Mouse (Mus musculus) embryo, embryonic 10.5 days (tissue): ENCODE measurements around the gene Rgma.
A peak's percentile ranks its signal among the peaks of the same experiment; 100 is the strongest.

Experiments used
- DNase-seq: peaks from one replicate; pipeline ENCODE4 v3.0.0-alpha.2; 2015; ENCODE audit warnings: low spot score

Rgma gene

GRCm38 (mm10) chr7:73375257-73376100, at the start of gene Rgma:
Gene Rgma, plus strand, starts transcription at chr7:73375509.
- peak; percentile 81 for DNase-seq

DNA sequence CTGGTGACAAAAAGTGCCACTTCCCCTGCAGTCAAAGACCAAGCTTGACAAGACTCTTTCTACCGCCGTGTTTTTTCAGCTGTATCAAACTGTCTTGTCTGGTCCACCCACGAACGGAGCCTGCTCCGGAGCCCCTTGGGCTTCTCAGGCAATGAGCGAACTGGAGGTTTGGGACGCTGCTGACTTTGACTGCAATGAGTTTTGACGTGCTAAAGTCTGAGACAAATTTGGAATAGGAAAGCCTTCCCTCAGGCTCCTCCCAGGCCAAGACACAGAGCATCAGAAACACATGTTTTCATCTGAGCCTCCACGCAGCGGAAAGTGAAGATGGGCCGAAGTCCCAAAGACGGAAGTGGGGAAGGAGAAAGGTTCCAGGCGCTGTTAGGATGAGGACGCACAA, 49.1 kb upstream of the Rgma start:
- DNase-seq, result no peak

GRCm38 (mm10) chr7:73326680-73327079, 48.6 kb upstream of the Rgma start:
- no peak for DNase-seq

GRCm38 (mm10) chr7:73327193-73327592, 48.1 kb upstream of the Rgma start:
- DNase-seq, result no peak

DNA sequence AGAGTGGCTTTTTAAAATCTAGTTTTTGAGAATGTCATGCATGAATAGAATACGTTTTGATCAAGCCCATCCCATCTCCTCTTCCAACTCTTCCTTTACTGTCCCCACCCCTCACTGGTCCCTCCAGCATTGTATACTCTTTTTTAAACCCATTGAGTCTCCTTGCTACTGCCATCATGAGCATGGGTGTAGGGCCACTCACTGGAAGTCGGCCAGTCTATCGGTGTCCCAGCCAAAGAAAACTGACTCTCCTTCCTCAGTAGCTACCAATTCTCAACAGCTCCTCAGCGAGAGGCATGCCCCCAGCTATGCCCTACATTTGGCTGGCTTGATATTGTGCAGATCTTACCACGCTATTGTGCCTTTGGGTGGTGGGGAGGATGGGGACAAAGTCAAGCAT, 47.7 kb upstream of the Rgma start:
- DNase-seq, result no peak

DNA sequence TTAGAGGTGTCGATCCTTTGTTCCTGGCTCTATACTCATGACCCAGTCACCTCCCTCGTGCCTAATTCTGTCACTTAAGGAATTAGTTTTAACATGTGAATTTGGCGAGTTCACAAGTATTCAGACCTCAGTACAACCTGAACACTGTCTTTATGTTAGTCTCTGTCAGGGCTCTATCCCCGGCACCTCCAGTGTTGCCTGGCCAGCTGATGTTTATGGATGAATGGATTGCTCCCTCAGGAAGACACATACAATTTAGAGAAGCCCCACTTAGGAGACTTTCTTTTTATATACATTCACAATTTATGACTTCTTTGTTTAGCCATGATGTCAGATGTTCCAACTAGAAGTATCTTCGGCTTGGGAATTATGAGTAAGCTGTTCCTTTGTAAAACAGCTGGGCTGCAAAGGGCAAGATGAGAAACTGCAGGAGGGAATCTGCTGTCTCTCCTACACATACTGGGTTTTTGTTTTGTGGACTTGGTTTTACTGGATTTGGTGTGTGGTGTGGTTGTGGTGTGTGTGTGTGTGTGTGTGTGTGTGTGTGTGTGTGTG, 46.6 kb upstream of the Rgma start:
- DNase-seq, result no peak

- DNase-seq, result no peak
Observed at GRCm38 (mm10) chr7:73330754-73331153, 44.6 kb upstream of the Rgma start.

DNA sequence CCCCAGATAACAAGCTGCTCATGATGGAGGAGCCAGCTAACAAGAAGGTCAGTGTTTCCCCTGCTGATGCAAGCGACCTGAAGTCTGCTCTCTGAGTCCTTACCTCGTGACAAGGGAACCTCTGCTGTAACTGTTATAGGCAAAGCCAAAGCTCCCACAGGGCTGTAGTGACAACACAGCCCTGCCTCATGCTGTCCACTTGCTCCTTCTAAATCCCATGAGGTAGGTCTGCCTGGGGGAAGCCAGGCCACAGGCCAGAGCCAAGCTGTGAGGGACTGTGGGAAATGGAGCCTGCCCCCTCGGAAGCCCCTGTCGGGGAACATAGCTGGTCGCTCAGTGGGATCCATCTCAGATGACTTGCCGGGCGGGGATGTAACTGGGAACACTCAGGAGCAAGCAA, 43.7 kb upstream of the Rgma start:
- DNase-seq, result no peak

- DNase-seq, result no peak
Observed at GRCm38 (mm10) chr7:73333398-73333988, 41.8 kb upstream of the Rgma start.

DNA sequence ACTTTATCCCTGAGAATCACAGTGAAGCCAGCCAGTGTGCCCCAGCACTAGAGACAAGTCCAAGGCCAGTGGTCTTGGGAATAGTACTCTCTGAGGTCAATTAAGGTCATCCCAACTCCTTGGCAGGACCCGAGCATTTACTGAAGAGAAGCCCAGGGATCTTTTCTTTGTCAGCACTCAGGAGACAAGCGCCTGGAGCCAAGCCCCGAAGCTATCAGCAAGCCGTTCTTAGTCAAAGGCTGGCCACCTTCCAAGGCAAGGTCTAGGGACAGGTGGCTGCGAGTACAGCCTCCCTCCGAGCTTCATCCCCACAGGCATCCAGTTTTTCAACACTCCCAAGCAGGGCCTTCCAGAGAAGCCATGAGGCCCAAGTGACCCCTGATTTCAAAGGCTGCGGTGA, 40.4 kb upstream of the Rgma start:
- no peak for DNase-seq

DNA sequence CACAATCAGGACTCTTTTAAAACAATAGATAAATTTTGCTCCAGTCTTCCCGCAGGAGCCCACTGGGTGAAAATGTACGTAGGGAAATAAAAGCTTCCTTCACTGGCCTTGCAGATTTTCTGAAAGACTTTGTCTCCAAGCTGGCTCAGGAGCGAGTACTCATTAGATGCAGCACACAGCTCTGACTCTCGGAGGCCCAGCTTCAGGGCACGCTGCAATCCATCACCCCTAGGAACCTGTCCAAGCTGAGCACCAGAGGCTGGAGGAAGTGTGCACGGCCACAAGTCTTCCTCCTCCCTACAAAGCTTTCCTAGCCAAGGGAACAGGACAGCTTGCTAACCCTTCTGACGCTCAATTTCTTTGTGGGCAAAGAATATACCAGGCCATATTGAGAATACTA, 38.9 kb upstream of the Rgma start:
- peak; percentile 63 for DNase-seq

- no peak for DNase-seq
Observed at GRCm38 (mm10) chr7:73338353-73338752, 37.0 kb upstream of the Rgma start.

- no peak for DNase-seq
Observed at GRCm38 (mm10) chr7:73343852-73344251, 31.5 kb upstream of the Rgma start.

DNA sequence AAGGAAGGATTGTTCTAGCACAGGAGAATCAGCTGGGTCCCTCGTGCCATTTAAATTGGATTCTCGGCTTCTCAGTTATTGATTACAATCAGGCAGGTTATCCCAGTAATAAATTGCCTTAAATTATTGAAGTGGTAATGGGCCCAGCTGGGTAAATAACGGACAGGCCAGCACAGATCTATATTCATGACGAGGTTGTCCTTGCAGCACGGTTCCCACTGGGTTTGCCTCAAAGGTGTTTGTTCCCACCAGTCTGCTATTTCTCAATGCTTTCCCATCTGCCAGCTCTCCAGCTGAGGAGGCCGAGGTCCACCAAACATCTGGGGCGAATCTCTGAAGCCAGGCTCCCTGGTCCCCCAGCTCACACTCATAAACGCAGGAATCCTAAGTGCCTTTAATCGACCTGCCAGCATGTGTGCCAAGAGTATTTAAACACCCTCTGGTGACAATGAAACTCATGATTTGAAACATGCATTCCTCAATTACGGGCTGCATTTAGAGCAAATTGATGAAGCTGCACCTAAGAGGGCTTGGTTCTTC, 26.7 kb upstream of the Rgma start:
- DNase-seq, result no peak

GRCm38 (mm10) chr7:73349158-73349557, 26.2 kb upstream of the Rgma start:
- no peak for DNase-seq

DNA sequence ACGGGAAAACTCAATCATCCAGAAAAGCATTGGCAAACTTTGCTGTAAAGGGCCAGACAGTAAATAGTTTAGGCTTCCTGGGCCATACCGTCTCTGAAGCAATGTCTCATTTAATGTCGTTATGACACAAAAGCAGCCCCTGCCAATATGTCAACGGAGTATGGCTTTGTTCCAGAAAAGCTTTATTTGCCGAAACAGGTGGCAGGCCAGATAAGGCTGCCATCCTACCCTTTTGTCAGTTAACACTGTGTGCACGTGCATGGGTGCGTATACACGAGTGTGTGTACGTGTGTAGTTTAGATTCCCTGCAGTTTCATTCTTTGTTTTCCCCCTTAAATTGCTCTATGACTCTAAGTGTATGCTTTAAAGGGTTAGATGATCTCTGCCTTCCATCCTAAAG, 20.1 kb upstream of the Rgma start:
- DNase-seq, result no peak

- no peak for DNase-seq
Observed at GRCm38 (mm10) chr7:73356901-73357300, 18.4 kb upstream of the Rgma start.

GRCm38 (mm10) chr7:73357626-73358025, 17.7 kb upstream of the Rgma start:
- no peak for DNase-seq

- DNase-seq, result no peak
Observed at GRCm38 (mm10) chr7:73365511-73365910, 9.8 kb upstream of the Rgma start.

DNA sequence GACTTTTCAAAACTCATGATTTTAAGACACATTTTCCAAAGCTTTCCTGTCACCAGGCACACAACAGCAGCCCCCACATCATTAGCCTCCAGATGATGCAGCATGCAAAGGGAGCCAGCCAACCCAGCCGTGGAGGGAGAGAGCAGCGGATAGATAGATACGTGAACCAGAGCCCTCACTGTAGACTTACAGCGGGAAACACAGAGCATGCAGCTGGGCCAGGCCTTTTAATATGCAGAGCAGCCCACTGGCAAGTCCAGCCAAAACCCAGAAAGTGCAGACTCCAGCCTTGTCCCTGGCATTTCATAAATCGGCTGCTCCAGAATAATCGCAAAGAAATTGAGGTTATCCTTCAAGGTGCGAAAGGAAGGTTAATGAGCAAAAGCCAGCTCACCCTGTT, 9.3 kb upstream of the Rgma start:
- no peak for DNase-seq

DNA sequence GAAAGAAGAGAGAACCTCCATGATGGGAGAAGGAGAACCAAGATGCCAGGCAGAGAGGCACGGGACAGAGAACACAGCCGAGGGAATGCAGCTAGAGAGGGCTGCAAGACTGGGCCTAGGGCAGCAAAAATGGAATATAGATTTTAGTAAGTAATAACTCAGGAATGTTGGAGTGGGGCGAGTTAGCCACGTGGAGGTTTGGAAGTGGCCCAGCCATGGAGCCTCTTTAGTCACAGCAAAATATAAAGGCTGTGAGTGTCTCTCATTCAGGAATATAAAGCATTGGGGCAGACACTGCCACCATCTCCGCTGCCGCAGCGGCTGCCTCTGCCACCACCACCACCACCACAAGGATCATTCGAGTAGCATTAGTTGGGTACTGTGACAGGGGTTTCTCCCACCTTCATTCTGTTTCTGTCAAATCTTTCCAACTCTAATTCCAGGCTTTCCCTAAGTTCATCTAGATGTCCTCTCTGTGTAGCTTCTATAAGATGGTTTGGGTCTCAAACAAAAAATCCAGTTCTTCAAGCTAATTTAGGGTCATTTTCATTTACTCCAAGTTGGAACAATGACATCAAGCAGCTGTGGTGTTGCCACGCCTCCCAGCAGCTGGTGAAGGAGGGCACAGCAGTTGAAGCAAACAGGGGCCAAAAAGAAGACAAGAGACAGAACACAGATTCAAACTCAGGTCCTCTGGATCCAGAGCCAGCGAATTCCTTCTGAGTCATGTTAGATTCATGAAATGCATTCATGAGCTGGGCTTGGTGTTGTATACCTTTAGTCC, 7.4 kb upstream of the Rgma start:
- DNase-seq, result no peak

GRCm38 (mm10) chr7:73369992-73370391, 5.3 kb upstream of the Rgma start:
- DNase-seq, result no peak
